Mouse (Mus musculus): Measurements from ENCODE around the gene Gm45716.

DNA sequence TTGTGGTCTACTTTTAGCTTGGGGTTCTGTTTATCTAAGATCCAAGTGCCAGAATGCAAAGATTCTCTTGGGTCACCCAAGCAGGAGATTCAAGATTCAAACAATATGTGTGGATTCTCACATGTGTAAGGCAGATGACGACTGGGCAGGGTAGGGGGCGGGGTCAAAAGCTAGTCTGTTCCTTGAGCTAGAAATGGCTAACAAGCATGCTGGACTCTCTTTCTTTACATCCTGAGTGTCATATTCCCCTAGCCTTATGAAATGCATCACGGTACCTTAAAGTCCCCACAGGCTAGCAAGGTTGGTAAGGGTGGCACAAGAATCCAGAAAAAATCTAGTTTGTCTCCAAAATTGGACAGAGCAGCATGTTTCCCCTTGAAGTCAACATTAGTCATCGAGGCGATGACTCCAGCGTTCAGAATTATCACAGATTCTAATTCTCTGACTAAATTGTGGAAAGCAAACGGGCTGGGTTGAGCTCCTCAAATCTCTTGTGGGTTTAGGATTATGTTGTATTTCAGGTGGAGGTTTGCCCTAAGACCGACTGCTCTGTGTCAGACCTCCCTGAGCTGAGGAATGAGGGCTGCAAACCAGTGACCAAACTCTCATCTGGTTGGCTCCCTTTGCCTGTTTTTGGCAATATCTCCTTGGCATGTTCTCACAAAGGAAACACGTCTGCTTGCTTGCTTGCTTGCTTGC, 40.9 kb downstream of the Gm45716 start:
- no peak for TF ChIP-seq POLR2A (IDR thresholded peaks at IDR 0.05; ENCODE audit: borderline replicate concordance, insufficient read depth, low read length)
- no peak for TF ChIP-seq CTCF (IDR thresholded peaks at IDR 0.05; ENCODE audit: borderline replicate concordance, insufficient read depth, low read depth, low read length)
